Mouse (Mus musculus) MEL (cell line): ENCODE results near the gene Zfr. TPM values are rescaled to one million over a fixed set of nuclear protein-coding genes. Genes with fewer than 3 reads are reported as not detected.
A peak's percentile ranks its signal among the peaks of the same experiment; 100 is the strongest.

Experiments used
- DNase-seq: peaks from one replicate; pipeline ENCODE4 v3.0.0; 2011; ENCODE audit warnings: low read depth, low spot score
- H3K27ac ChIP-seq: 2 replicates; pipeline ENCODE4 v1.5.1; 2012; ENCODE audit warnings: low read depth, mild to moderate bottlenecking, control low read depth, low read length, moderate library complexity; ENCODE audit not compliant: control insufficient read depth
- H3K27me3 ChIP-seq, 2 experiments: fragments of 150-350 bp in 1 of 2; sonication (generic) in 1 of 2; 2 replicates each; pipeline ENCODE4 v1.6.1; 2012; ENCODE audit warnings: low read length in 2 of 2, mild to moderate bottlenecking in 2 of 2, improper control_type of control experiment in 1 of 2, moderate library complexity in 1 of 2; ENCODE audit not compliant: insufficient read depth in 2 of 2, control insufficient read depth in 1 of 2
- H3K36me3 ChIP-seq, 2 experiments: 2 replicates each; pipeline ENCODE4 v1.6.1; 2012 to 2014; ENCODE audit warnings: low read length in 2 of 2, improper control_type of control experiment in 1 of 2, inconsistent platforms in 1 of 2, mild to moderate bottlenecking in 1 of 2; ENCODE audit not compliant: insufficient read depth in 2 of 2, control insufficient read depth in 1 of 2
- H3K4me1 ChIP-seq, 2 experiments: fragments of 150-350 bp in 1 of 2; sonication (generic) in 1 of 2; 2 replicates each; pipeline ENCODE4 v1.6.1; 2012; ENCODE audit warnings: low read length in 2 of 2, improper control_type of control experiment in 1 of 2, mild to moderate bottlenecking in 1 of 2; ENCODE audit not compliant: insufficient read depth in 2 of 2, control insufficient read depth in 1 of 2
- H3K4me3 ChIP-seq, 2 experiments: fragments of 150-350 bp in 1 of 2; sonication (generic) in 1 of 2; 2 replicates each; pipeline ENCODE4 v1.5.1; 2012; ENCODE audit warnings: low read depth in 2 of 2, low read length in 2 of 2, mild to moderate bottlenecking in 2 of 2, moderate library complexity in 2 of 2, control low read depth in 1 of 2, improper control_type of control experiment in 1 of 2; ENCODE audit not compliant: control insufficient read depth in 1 of 2, insufficient read depth in 1 of 2
- H3K79me2 ChIP-seq: 2 replicates; pipeline ENCODE4 v1.6.1; 2012; ENCODE audit warnings: mild to moderate bottlenecking, low read length, moderate library complexity; ENCODE audit not compliant: control insufficient read depth, poor library complexity, insufficient read depth
- H3K9ac ChIP-seq: 2 replicates; pipeline ENCODE4 v1.6.1; 2012; ENCODE audit warnings: low read depth, mild to moderate bottlenecking, control low read depth, low read length, moderate library complexity; ENCODE audit not compliant: control insufficient read depth, poor library complexity, severe bottlenecking
- H3K9me3 ChIP-seq: fragments of 150-350 bp; sonication (generic); replicated peaks from 2 replicates; pipeline ENCODE4 v1.6.1; 2012; ENCODE audit warnings: mild to moderate bottlenecking, low read length, improper control_type of control experiment, moderate library complexity; ENCODE audit not compliant: insufficient read depth
- BHLHE40 ChIP-seq: IDR thresholded peaks from 2 replicates; pipeline ENCODE4 v1.6.1; 2012; ENCODE audit warnings: low read depth, mild to moderate bottlenecking, inconsistent platforms, low read length, improper control_type of control experiment, borderline replicate concordance
- ETS1 ChIP-seq: IDR thresholded peaks from 2 replicates; pipeline ENCODE4 v1.6.1; 2012; ENCODE audit warnings: low read depth, mild to moderate bottlenecking, inconsistent platforms, low read length, improper control_type of control experiment, moderate library complexity
- GABPA ChIP-seq: IDR thresholded peaks from 2 replicates; pipeline ENCODE4 v1.6.1; 2012; ENCODE audit warnings: low read depth, mild to moderate bottlenecking, inconsistent platforms, low read length, improper control_type of control experiment, moderate library complexity
- GATA1 ChIP-seq: IDR thresholded peaks from 2 replicates; pipeline ENCODE4 v1.6.1; 2011; ENCODE audit warnings: low read depth, low read length, improper control_type of control experiment
- MAFK ChIP-seq: IDR thresholded peaks from 2 replicates; pipeline ENCODE4 v1.6.1; 2011; ENCODE audit warnings: low read depth, mild to moderate bottlenecking, low read length, improper control_type of control experiment, borderline replicate concordance
- MAZ ChIP-seq: IDR thresholded peaks from 2 replicates; pipeline ENCODE4 v1.6.1; 2012; ENCODE audit warnings: low read depth, mild to moderate bottlenecking, inconsistent platforms, low read length, improper control_type of control experiment
- MXI1 ChIP-seq: IDR thresholded peaks from 2 replicates; pipeline ENCODE4 v1.6.1; 2011; ENCODE audit warnings: mild to moderate bottlenecking, low read depth, low read length, improper control_type of control experiment
- NELFE ChIP-seq: IDR thresholded peaks from 2 replicates; pipeline ENCODE4 v1.6.1; 2011; ENCODE audit warnings: low read depth, low read length, improper control_type of control experiment
- NRF1 ChIP-seq: IDR thresholded peaks from 2 replicates; pipeline ENCODE4 v1.6.1; 2014; ENCODE audit warnings: low read depth, mild to moderate bottlenecking, inconsistent platforms, low read length, improper control_type of control experiment, moderate library complexity; ENCODE audit not compliant: poor library complexity, insufficient read depth, severe bottlenecking
- POLR2A ChIP-seq, 2 experiments: IDR thresholded peaks; 2 replicates each; pipeline ENCODE4 v1.6.1; 2011 to 2012; ENCODE audit warnings: low read length in 2 of 2, mild to moderate bottlenecking in 2 of 2, control low read depth in 1 of 2, improper control_type of control experiment in 1 of 2, low read depth in 1 of 2, moderate library complexity in 1 of 2; ENCODE audit not compliant: control insufficient read depth in 1 of 2, insufficient read depth in 1 of 2, poor library complexity in 1 of 2
- POLR2AphosphoS5 ChIP-seq: IDR thresholded peaks from 2 replicates; pipeline ENCODE4 v1.6.1; 2012; ENCODE audit warnings: low read depth, borderline replicate concordance, mild to moderate bottlenecking, inconsistent platforms, low read length, moderate library complexity, mixed read lengths
- RAD21 ChIP-seq: IDR thresholded peaks from 2 replicates; pipeline ENCODE4 v1.6.1; 2011; ENCODE audit warnings: mild to moderate bottlenecking, low read depth, low read length, improper control_type of control experiment
- SMC3 ChIP-seq: IDR thresholded peaks from 2 replicates; pipeline ENCODE4 v1.6.1; 2011; ENCODE audit warnings: low read depth, low read length, improper control_type of control experiment
- ZKSCAN1 ChIP-seq: IDR thresholded peaks from 2 replicates; pipeline ENCODE4 v1.6.1; 2012; ENCODE audit warnings: low read depth, mild to moderate bottlenecking, inconsistent platforms, low read length, improper control_type of control experiment, moderate library complexity
- ZMIZ1 ChIP-seq: IDR thresholded peaks from 2 replicates; pipeline ENCODE4 v1.6.1; 2012; ENCODE audit warnings: low read depth, mild to moderate bottlenecking, inconsistent platforms, low read length, improper control_type of control experiment, moderate library complexity
- polyA plus RNA-seq, 2 experiments: library from polyadenylated mRNA; stranded (reverse) in 1 of 2; unstranded in 1 of 2; fragments of >175 nt in 1 of 2; fragments of >200 nt in 1 of 2; gene quantifications; 2 replicates each; pipeline versions ENCODE4 v1.2.1 to v1.2.4; 2012; ENCODE audit warnings: low replicate concordance in 2 of 2, low read depth in 1 of 2; ENCODE audit not compliant: insufficient read length in 2 of 2, insufficient read depth in 1 of 2, missing spikeins in 1 of 2
- total RNA-seq: library from RNA; depleted of rRNA; stranded (reverse); fragments of 300-350 nt; gene quantifications from 2 replicates; pipeline ENCODE4 v1.2.3, GENCODE M21; 2012

Gene Zfr
- total and polyA plus RNA-seq, 3 experiments, result 54.4 to 199 (median 108) TPM

DNA sequence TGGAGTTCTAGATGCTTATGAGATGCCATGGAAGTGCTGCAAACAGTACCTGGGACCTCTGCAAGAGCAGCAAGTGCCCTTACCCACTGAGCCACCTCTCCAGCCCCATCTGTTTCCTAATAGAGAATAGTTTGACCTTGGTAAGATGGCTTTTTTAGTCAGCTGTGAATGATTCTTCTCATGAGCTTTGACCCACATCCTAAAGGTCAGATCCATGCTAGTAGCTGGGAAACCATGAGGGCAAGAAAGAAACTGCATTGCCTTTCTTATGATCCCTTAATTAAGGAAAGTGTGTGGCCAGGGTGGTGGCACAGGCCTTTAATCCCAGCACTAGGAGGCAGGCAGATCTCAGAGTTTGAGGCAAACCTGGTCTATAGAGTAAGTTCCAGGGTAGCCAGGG, 84.2 kb downstream of the Zfr start:
- DNase-seq, result no peak
- Histone ChIP-seq H3K79me2 (peaks cover 17% of the 10 kb centered on the region), H3K27ac (no peak overlapping the region), H3K4me3 (no peak overlapping the region), H3K4me1 (peaks cover 10 to 24% of the 10 kb centered on the region in 2 experiments; a peak in 3 of 4 replicates), H3K9ac (no peak overlapping the region), H3K36me3 (peaks cover 0 to 15% of the 10 kb centered on the region in 2 experiments; a peak in 2 of 4 replicates), H3K9me3 (no peaks in the 10 kb centered on the region), H3K27me3 (no peaks in the 10 kb centered on the region)
- TF ChIP-seq SMC3 (peak; percentile 28; the same call in 1 of the 2 replicates), MXI1 (no peak), POLR2AphosphoS5 (no peak), ZKSCAN1 (no peak), RAD21 (peak; percentile 1; the same call in 1 of the 2 replicates)

DNA sequence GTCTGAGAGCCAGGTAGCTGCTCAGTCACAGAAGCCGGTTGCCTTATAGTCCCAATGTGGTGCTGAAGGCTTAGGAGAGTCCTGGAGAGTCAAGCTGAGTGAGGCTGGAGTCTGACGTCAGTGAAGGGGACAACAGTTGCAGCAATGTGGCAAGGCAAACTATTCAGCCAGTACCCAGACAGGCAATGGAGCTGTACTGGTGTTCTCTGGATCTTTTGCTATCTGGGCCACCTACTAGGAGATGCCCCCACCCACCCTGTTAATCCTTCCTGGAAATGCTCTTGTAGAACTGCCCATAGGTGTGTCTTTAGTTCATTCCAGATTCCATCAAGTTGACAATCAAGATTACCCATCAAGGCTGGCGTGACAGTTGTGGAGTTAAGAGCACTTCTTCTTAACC, 84.8 kb downstream of the Zfr start:
- H3K79me2 ChIP-seq, result peaks cover 23% of the 10 kb centered on the region
- peaks cover 10 to 20% of the 10 kb centered on the region in 2 experiments; a peak in 3 of 4 replicates for H3K4me1 ChIP-seq
- H3K4me3 ChIP-seq, result no peak overlapping the region
- peaks cover 0 to 16% of the 10 kb centered on the region in 2 experiments; a peak in 3 of 4 replicates for H3K36me3 ChIP-seq
- no peak overlapping the region for H3K27ac ChIP-seq
- DNase-seq, result peak; percentile 26
- no peaks in the 10 kb centered on the region for H3K27me3 ChIP-seq
- H3K9me3 ChIP-seq, result no peaks in the 10 kb centered on the region
- TF ChIP-seq POLR2A (IDR thresholded peaks at IDR 0.05; ENCODE audit: control insufficient read depth in 1 of 2, insufficient read depth in 1 of 2, low read depth in 1 of 2, low read length in 2 of 2, poor library complexity in 1 of 2) (no peak), ZMIZ1 (no peak), MAZ (no peak), NRF1 (no peak), BHLHE40 (no peak), MAFK (no peak), GATA1 (no peak), ZKSCAN1 (no peak), NELFE (no peak), GABPA (no peak), MXI1 (no peak), ETS1 (no peak), RAD21 (no peak)
- TF ChIP-seq, all 39 proteins: peak for 0
- H3K9ac ChIP-seq, result no peak overlapping the region
